Mouse (Mus musculus) 3134 (cell line): ENCODE measurements at regions not wholly inside any gene's neighbourhood (a gene's known extent, or its start where the extent isn't known, plus 50 kb on each side); places are given as distances from the start of the nearest gene placed in this dataset.

Experiments used
- DNase-seq: peaks from one replicate; pipeline ENCODE4 v3.0.0-alpha.2; 2011; ENCODE audit warnings: low spot score; ENCODE audit not compliant: insufficient read length; ENCODE audit errors: extremely low read depth

- DNase-seq = no peak
Observed at GRCm38 (mm10) chr3:39062415-39062814, 175.7 kb downstream of the Fat4 start.

GRCm38 (mm10) chr3:39065457-39065856, 178.7 kb downstream of the Fat4 start:
- no peak for DNase-seq

DNA sequence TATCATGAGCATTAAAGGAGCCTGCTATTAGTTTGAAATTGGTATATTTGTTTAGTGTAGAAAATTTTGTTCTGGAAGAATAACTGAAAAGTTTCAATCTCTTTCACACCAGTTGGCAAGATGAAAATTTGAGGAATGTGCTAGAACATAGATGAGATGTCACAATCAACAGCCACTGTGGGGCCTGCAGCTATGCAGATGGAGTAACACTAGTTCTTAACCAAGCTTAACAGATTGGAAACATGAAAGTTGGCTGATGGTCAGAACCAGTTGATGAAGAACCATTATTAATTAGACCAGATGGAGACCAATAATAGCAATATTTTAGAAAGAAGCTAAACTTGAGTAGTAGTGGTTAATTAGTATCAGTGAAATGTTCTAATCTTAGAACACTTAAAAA, 182.3 kb downstream of the Fat4 start:
- no peak for DNase-seq

GRCm38 (mm10) chr3:39082678-39083270, 196.0 kb downstream of the Fat4 start:
- DNase-seq = no peak

DNA sequence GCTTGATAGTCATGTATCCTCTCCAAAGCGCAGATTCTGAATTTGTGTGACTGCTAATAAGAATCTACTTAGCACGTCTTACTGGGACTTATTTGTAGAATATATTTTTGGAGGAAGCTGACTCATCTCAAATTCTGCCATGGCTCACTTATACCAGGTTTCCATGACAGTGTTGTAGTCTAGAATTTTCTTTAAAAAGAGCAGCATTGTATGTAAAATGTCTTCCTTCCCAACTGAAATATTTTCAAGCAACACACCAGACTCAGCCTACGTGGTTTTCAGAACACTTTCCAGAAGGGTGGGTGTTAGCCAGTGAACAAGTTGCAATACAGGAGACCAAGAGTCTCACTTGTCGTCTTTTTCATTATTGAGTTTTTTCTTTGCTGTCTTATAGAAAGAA, 202.2 kb downstream of the Fat4 start:
- no peak for DNase-seq

DNA sequence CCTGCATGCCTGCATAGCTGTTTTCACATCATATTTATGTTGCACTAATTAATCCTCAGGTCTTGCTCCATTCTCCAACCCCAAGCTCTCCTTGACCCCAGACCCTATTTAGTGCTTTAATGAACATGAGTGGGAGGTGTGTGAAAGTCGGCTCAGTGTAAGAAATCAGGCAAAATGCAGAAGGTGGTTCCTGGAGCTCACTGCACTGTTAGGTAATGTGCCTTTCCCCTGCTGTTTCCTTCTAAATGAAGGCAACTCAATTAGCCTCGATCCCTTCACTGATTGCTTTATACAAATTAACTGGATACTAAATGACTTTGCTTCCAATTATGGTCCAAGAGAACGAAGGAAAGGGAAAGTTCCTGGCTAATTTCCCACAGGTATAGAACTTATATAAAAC, 215.6 kb downstream of the Fat4 start:
- no peak for DNase-seq

DNA sequence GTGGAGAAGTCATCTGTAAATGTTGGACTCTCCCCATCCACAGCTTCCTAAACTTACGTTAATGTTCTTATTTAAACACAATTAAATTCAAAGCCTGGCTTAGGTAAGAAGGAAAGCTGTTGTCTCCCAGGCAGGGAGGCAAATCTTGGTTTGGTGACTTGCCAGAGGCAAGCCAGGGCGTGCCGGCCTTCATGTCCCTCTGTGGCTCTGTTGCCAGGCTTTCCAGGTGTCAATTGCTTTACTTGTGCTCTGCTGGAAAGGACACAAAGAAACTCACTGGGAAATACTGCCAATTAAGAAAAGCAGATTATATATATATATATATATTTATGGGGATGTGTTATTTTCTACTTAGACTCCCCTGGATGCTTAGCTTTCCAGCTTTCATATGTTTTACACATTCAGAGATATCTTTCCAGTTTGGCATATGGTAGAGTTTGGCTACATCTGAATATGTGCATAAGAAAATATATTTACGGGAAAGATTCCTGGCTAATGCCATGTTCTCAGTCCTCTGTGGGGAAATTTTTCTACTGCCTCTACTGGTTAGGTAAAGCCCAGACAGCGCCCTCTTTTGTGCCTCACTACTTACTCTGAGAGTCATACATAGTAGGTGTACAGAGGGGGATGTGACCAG, 223.1 kb downstream of the Fat4 start:
- DNase-seq = peak; percentile 6

- no peak for DNase-seq
Observed at GRCm38 (mm10) chr3:39114056-39114455, 227.3 kb downstream of the Fat4 start.

DNA sequence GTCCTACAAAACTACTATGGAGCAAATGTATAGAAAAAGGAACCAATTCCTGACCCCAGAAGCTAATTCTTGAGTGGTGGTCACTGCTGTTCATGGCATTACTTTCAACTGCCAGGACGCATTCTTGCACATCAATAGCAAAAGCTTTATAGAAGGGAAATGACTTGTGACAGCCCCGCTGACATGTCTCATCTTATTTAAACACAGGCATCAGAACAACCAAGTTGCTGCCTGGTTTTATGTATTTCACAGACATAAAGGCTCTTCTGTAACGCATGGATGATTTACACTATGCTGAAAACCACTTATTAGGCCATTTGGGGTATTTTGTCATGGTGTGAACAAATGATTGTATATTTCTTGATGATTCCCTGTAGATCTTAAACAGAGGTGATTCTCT, 228.1 kb downstream of the Fat4 start:
- DNase-seq = no peak

DNA sequence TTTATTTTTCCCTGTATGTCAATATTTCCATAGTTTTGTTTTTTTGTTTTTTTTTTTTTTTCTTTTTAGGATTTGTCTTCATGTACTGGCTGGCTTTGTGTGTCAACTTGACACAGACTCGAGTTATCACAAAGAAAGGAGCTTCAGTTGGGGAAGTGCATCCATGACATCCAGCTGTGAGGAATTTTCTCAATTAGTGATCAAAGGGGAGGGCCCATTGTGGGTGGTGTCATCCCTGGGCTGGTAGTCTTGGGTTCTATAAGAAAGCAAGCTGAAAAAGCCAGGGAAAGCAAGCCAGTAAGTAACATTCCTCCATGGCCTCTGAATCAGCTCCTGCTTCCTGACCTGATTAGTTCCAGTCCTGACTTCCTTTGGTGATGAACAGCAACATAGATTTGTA, 228.7 kb downstream of the Fat4 start:
- no peak for DNase-seq

DNA sequence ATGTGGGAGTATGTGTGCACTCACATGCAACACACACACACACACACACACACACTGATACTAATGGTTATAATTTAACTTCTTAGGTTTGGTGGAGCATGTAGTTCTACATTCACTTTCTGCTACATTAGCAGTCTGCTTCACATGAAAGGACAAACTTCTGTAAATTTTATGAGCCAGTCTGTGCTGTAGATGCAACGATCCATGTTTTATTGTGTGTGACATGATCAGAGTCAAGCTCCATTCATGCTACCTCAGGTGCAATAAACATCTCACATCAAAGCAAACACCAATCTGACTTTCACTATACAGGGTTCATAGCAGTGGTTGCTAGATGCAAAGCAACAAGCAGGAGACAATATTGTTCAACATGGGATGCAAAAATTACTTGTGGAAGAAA, 235.5 kb downstream of the Fat4 start:
- DNase-seq = no peak

- no peak for DNase-seq
Observed at GRCm38 (mm10) chr3:39130532-39130931, 243.8 kb downstream of the Fat4 start.

- no peak for DNase-seq
Observed at GRCm38 (mm10) chr3:39165006-39165667, 278.4 kb downstream of the Fat4 start.

DNA sequence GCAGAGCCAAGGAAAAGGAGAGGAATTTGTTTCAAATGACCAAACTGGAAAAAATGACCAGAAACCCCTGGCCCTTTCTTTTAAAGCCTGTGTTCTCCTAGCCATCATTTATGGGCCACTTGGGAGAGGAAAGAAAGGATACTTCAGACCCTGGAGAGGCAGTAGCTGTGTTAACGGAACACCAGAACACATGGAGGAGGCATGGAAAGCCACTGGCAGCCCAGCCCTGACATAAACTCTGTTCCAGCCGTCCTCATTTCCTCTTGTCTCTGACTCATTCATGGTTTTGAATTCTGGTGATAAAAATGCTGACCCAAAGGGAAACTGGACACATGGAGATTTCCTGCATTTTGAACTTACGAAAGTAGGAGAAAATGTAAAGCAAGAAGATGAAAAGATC, 295.9 kb downstream of the Fat4 start:
- DNase-seq = no peak

DNA sequence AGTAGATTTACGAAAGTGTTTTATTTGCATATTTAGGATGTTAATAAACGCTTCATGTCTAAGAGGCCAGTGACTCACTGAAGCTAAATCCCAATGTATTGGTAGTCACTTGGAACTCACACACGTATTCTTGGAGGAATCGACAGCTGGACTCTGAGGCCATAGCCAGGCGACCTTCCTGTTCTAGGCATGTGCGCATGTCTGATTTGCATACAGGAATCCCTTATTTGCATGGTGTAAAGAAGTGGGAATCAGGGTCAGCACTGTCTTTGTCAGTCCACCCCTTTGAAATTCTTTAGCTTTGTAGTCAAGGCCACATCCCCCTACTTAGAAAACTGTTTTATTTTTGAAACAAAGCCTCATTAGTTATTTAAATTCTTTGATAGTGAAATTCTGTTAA, 308.4 kb downstream of the Fat4 start:
- no peak for DNase-seq

DNA sequence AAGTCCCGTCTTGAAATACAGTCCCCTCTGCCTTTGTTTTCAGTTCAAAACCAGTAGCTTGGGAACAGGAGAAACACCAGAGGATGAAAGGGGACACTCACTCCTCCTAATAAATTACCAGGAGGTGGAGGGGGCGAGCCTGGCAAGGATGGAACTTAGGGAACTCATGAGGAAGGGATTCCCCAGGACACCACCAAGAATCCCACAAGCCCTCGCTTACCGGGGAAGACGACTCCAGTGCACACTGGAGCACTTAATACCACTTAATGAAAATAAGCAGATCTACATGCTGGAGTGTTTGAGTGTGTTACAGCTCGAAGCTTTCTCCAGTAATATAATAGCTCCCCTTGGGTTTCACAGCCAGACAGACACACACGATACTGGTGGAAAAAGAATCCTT, 315.9 kb downstream of the Fat4 start:
- DNase-seq = no peak

- no peak for DNase-seq
Observed at GRCm38 (mm10) chr3:39208651-39209050, 321.9 kb downstream of the Fat4 start.

DNA sequence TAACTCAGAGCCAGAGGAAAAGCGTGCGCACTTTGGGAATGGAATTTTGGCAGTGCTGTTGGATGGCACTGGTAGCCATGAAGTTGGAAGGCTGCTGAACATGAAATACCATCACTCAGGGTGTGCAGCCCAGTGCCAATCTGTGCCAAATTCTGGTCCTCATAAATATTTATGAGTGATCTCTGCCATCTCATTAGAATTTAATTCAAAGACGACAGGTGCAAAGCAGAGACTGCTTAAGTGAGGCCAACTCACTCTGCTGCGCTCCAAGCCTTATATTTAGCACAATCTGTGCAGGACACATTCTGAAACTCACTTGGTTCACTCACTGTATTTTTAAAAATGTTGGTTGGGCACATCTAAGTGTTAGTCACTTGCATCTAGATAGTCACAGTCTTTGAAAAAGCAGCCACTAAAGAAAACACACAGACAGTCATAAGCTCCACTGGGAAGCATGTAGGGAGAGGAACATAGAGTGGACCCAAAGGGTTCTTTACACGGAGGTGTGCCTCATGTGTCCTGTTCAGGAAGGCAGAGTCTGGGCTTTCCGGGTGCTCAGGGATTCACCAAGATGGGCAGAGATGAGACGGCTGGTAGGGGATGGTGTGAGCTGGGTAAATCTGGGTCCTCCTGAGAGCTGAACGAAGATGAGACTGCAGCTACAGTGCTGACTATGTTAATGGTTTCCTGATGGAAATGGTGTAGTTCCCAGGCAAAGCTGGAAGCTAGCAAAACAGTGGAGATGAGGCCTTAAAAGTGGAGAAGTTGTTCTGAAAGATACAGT, 322.8 kb downstream of the Fat4 start:
- DNase-seq = no peak

DNA sequence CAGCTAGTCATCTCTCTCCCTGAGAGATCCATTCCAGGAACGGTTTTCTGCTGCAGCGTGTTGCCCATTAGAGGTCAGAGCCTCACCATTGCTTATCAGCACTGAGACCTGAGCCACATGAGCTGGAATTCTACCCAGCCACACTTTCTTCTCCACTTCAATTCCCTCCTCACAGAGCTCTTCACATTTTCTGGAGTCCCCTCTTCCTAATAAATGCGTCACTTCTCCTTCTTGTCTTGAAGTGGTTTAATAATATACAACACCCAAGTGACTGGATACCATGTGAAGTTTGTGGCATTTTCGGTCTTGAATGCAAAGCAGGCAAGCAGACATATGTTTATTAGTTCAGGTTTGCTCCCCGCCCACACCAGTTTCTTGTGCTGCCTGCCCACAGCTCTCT, 324.9 kb downstream of the Fat4 start:
- DNase-seq = no peak

- no peak for DNase-seq
Observed at GRCm38 (mm10) chr3:39220011-39220706, 333.4 kb downstream of the Fat4 start.

GRCm38 (mm10) chr3:39220707-39221034, 333.9 kb downstream of the Fat4 start:
- DNase-seq = no peak
